Mouse (Mus musculus) heart, embryonic 13.5 days (tissue): Measurements from ENCODE around the gene Dgkg. TPM values are rescaled to one million over a fixed set of nuclear protein-coding genes. Genes with fewer than 3 reads are reported as not detected.
A peak's percentile ranks its signal among the peaks of the same experiment; 100 is the strongest.

Experiments used
- ATAC-seq: fragments of 200-750 bp; cut with Nextera tagmentation; 2 replicates; pipeline ENCODE4 v1.8.0; 2017; ENCODE audit warnings: moderate TSS enrichment; ENCODE audit not compliant: insufficient number of reproducible peaks, low FRiP score, low TSS enrichment; ENCODE audit errors: extremely low read depth
- H3K27ac ChIP-seq: fragments of 300-500 bp; sonication (generic); replicated peaks from 2 replicates; pipeline ENCODE4 v1.5.1; 2015; ENCODE audit warnings: moderate library complexity, mild to moderate bottlenecking, inconsistent platforms
- H3K27me3 ChIP-seq: fragments of 300-500 bp; sonication (generic); replicated peaks from 2 replicates; pipeline ENCODE4 v1.6.1; 2015; ENCODE audit warnings: mild to moderate bottlenecking, inconsistent platforms
- H3K36me3 ChIP-seq: fragments of 300-500 bp; sonication (generic); 2 replicates; pipeline ENCODE4 v1.6.1; 2015; ENCODE audit warnings: mild to moderate bottlenecking, inconsistent platforms
- H3K4me1 ChIP-seq: fragments of 300-500 bp; sonication (generic); 2 replicates; pipeline ENCODE4 v1.6.1; 2015; ENCODE audit warnings: inconsistent platforms
- H3K4me2 ChIP-seq: fragments of 300-500 bp; sonication (generic); 2 replicates; pipeline ENCODE4 v1.6.1; 2015; ENCODE audit warnings: inconsistent platforms, mild to moderate bottlenecking, moderate library complexity
- H3K4me3 ChIP-seq: fragments of 300-500 bp; sonication (generic); 2 replicates; pipeline ENCODE4 v1.5.1; 2015; ENCODE audit warnings: moderate library complexity, mild to moderate bottlenecking, inconsistent platforms
- H3K9ac ChIP-seq: fragments of 300-500 bp; sonication (generic); 2 replicates; pipeline ENCODE4 v1.6.1; 2015; ENCODE audit warnings: inconsistent platforms, mild to moderate bottlenecking, moderate library complexity
- H3K9me3 ChIP-seq: fragments of 300-500 bp; sonication (generic); 2 replicates; pipeline ENCODE4 v1.6.1; 2016; ENCODE audit warnings: inconsistent platforms
- WGBS: fragments of 180-500 bp; shearing (Covaris S2); methylation state at CpG from one replicate; pipeline ENCODE4 v1.1.7; 2015; ENCODE audit warnings: mixed read lengths; 5-methylcytosine and 5-hydroxymethylcytosine counted together
- polyA plus RNA-seq: library from polyadenylated mRNA; unstranded; fragments of >200 nt; fragmentation: Nextera tagmentation; extraction: Ambion mirVana; gene quantifications from 2 replicates; pipeline ENCODE4 v1.2.1, GENCODE M21; 2015

Gene Dgkg
- polyA plus RNA-seq, 1 experiment from 2014 or later: 0.43 TPM

DNA sequence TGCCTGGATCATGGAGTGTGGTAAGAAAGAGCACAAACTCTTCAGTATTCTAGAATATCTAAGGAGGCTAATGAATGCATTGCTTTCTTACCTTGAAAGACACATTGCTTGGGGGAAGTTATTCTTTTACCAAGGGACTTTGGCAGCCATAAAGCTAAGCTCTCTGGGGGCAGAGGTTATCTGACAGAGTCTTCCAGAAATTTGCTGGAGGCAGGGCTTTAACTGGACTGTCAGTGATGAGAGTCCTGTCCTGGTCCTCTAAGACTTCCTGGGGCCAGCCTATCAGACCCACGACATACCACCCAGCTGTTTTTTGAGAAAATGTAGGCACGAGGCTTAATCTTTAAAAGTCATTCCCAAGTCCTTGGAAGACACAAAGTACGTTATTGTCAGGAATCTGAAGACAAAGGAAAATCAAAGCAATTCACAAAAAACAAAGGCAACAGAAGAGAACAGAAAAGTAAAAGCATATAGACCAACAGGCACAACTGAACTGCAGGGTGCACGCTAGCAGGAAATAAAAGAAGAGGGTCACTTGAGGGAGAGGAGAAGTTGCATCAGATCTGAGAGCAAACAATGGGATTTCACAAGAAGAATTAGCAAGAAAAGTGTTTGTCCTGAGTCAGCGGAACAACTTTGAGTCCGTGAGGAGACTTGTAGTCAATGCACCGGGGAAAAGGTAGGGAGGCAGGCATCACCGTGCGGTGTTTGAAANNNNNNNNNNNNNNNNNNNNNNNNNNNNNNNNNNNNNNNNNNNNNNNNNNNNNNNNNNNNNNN lies 146.0 kb downstream of the Dgkg start:
- no peaks in the 10 kb centered on the region for H3K36me3 ChIP-seq
- peaks cover 3% of the 10 kb centered on the region; the same call in 1 of the 2 replicates for H3K9me3 ChIP-seq
- WGBS: 57% methylated on average over 9 of the region's 9 CpGs
- peaks cover 3% of the 10 kb centered on the region; the same call in 1 of the 2 replicates for H3K4me1 ChIP-seq
- H3K4me3 ChIP-seq: no peak overlapping the region
- H3K27ac ChIP-seq: no peak overlapping the region
- H3K4me2 ChIP-seq: no peak overlapping the region
- ATAC-seq: no peak
- H3K27me3 ChIP-seq: no peaks in the 10 kb centered on the region
- H3K9ac ChIP-seq: no peak overlapping the region

DNA sequence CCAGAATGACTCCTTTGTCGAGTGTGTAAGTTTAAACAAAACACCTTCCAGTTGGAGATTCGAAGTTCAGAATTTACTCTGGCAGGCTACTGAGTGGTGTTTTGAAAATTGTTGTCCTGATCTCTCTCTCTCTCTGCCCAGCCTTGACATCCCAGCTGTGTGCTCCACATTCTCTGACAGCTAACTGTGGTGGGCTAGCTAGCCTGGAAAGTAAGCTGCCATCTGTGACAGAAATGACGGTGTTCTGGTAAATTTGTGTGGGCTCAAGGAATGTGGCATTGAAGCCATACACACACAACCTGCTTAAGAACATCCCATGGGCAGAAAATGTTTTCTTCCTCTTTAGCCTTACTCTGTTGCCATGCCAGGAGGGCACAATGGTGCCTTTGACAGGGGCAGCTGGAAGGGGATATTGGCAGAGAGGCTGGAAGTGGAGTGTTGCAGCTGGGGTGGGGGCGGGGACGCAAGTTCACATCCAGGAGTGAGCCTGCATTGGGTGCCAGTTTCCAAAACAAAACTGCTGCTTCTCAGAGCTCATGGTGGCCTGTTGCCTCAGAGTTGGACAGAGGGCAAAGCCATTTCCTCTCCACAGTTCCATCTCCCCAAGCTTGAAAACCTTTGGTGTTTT lies 148.0 kb downstream of the Dgkg start:
- no peak overlapping the region for H3K4me3 ChIP-seq
- H3K4me1 ChIP-seq: peaks cover 19% of the 10 kb centered on the region
- no peaks in the 10 kb centered on the region for H3K27me3 ChIP-seq
- peaks cover 3% of the 10 kb centered on the region; the same call in 1 of the 2 replicates for H3K9me3 ChIP-seq
- H3K9ac ChIP-seq: no peak overlapping the region
- H3K4me2 ChIP-seq: no peak overlapping the region
- no peak for ATAC-seq
- no peak overlapping the region for H3K27ac ChIP-seq
- no peaks in the 10 kb centered on the region for H3K36me3 ChIP-seq
- WGBS: 77% methylated on average over 5 of the region's 5 CpGs

DNA sequence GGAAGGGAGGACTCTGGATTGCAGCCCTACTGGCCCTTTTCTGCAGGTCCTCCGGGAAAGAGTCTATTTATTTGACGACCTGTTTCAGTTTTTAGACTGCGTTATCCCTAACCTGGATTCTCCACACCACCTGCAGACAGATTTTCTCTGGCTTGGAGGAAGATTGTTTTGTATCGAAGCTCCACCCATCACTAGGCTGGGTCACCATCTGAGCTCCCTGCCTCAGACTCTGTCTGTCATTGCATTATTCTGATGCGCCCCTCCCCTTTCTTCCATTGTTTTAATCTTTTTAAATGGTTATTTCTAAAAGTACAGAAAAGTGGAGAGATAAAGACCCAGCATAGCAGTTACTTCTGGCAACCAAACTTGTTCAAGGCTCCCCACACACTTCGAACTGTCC lies 151.4 kb downstream of the Dgkg start:
- no peak overlapping the region; the same call in 1 of the 2 replicates for H3K9ac ChIP-seq
- WGBS: 64% methylated on average over 6 of the region's 6 CpGs
- H3K27ac ChIP-seq: 0 out of 2 replicates have a peak overlapping the region, but pooled peaks have one; percentile 61
- H3K4me2 ChIP-seq: no peak overlapping the region
- H3K27me3 ChIP-seq: no peaks in the 10 kb centered on the region
- peaks cover 27% of the 10 kb centered on the region for H3K4me1 ChIP-seq
- H3K9me3 ChIP-seq: peaks cover 3% of the 10 kb centered on the region; the same call in 1 of the 2 replicates
- H3K4me3 ChIP-seq: no peak overlapping the region
- no peaks in the 10 kb centered on the region for H3K36me3 ChIP-seq
- ATAC-seq: no peak

DNA sequence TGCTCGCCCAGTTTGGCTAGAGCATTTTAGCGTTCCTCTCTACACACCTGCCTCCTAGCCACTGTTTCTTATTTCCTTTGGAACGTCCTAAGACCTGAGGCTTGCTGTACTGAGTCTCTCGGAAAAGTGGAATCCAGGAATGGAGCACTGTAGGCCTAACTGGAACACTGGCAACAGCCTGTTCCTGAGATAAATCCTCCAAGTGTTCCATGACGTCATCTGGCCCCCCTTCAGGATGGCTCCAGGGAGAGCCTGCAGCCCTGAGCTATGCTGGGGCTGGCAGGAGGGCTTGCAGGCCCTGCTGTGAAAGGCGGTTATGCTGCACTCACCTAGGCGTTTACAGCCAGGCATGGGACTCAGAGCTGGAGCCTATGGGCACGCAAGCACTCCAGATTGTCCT lies 152.2 kb downstream of the Dgkg start:
- ATAC-seq: peak; percentile 62; the same call in 1 of the 2 replicates
- H3K36me3 ChIP-seq: no peaks in the 10 kb centered on the region

DNA sequence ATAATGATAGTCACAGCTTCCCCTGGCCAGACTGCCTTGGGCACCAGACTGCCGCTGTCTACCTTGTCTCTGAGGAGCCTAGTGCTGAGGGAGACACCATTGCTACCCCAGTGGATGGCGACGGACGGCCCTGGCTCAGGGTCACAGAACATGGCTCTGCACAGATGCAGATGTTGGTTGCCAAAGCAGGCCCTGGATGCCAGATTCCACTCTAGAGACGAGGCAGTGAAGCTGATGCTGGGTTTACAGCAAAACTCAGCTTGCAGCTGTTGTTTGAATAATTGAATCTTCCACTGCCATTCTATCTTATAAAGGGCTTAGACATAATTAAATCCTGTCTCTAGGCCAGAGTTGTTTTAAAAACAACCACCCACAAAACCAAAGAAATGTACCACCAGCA lies 153.0 kb downstream of the Dgkg start:
- no peak for ATAC-seq
- WGBS: 42% methylated on average over 5 of the region's 5 CpGs

More for the DNA sequence above, 152.2 kb downstream of the Dgkg start:
- Histone ChIP-seq H3K9me3 (peaks cover 3% of the 10 kb centered on the region; the same call in 1 of the 2 replicates), H3K4me1 (peaks cover 29% of the 10 kb centered on the region), H3K4me2 (no peak overlapping the region), H3K27ac (peak overlapping the region; percentile 61), H3K27me3 (0 out of 2 replicates have a peak, but pooled peaks cover 3% of the 10 kb centered on the region), H3K9ac (peak overlapping the region; percentile 63), H3K4me3 (no peak overlapping the region)
- 14% methylated on average over 8 of the region's 8 CpGs for WGBS

DNA sequence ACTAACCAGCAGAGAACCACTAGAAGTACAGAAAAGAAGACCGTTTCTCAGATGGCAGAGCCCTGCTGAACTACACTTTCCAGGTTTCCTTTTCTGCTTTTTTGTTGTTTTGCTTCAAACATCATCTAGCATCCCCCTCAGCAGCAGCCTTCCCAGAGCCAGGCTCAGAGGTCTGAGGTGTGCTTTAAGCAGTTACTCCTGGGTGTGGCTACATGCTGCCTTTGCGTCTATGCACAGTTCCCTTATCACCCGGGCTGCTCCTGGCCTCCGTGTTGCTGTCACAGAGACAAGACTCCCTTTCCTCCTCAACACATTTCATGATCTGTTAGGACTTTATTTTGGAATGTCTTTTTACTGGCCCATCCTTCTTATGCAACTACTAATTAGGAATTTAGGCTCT lies 153.6 kb downstream of the Dgkg start:
- Histone ChIP-seq H3K4me2 (no peak overlapping the region), H3K27me3 (0 out of 2 replicates have a peak, but pooled peaks cover 3% of the 10 kb centered on the region), H3K4me3 (no peak overlapping the region), H3K9me3 (peaks cover 3% of the 10 kb centered on the region; the same call in 1 of the 2 replicates), H3K36me3 (no peaks in the 10 kb centered on the region), H3K27ac (peak overlapping the region; percentile 61; the same call in 1 of the 2 replicates), H3K4me1 (peaks cover 30% of the 10 kb centered on the region), H3K9ac (0 out of 2 replicates have a peak overlapping the region, but pooled peaks have one; percentile 63)
- 21% methylated on average over 4 of the region's 4 CpGs for WGBS
- no peak for ATAC-seq

More for the DNA sequence above, 153.0 kb downstream of the Dgkg start:
- Histone ChIP-seq H3K27ac (peak overlapping the region; percentile 61), H3K9ac (peak overlapping the region; percentile 63), H3K27me3 (0 out of 2 replicates have a peak, but pooled peaks cover 3% of the 10 kb centered on the region), H3K9me3 (peaks cover 3% of the 10 kb centered on the region; the same call in 1 of the 2 replicates), H3K36me3 (no peaks in the 10 kb centered on the region), H3K4me2 (no peak overlapping the region), H3K4me1 (peaks cover 30% of the 10 kb centered on the region), H3K4me3 (no peak overlapping the region)

DNA sequence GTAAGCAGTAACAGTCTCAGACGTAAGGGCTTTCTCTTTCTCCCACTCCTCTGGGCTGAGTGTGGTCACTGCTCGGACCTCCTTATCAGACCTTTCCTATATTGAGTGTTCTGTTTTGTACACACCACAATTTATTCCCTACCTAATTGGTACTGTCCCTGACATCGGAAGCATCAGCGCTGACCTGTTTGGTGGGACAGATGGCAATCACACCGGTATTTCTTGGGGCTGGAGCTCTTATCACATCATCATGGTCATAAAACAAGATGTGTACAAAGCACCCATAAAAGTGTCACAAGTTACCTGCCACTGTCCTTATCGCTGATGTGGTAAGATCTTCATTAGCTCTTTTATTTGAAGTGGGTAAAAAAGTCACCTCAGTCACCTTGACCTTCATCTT lies 155.2 kb downstream of the Dgkg start:
- Histone ChIP-seq H3K27ac (no peak overlapping the region), H3K4me2 (no peak overlapping the region), H3K9ac (no peak overlapping the region), H3K9me3 (no peaks in the 10 kb centered on the region), H3K4me1 (peaks cover 40% of the 10 kb centered on the region), H3K4me3 (no peak overlapping the region), H3K36me3 (no peaks in the 10 kb centered on the region), H3K27me3 (0 out of 2 replicates have a peak, but pooled peaks cover 3% of the 10 kb centered on the region)
- no peak for ATAC-seq
- WGBS: 76% methylated on average over 6 of the region's 6 CpGs

DNA sequence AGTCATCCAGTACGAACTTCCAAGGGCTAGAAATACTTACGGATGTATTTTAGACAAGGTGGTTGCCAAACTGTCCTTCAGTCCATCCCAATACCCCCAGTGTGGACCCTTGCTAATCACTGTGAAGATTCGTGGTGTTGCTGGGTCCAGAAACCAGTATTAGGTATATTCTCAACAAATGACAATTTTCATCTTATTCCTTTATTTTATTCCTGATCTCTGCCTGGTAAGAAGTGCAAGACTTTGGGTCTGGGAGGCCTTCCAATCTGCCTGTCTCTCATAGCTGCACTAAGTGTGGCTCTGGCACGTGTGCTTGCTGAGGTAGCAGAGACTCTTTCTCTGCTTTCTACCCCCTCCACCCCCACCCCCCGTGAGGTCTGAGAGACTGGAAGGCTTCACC lies 156.5 kb downstream of the Dgkg start:
- no peaks in the 10 kb centered on the region for H3K36me3 ChIP-seq
- no peak overlapping the region for H3K4me3 ChIP-seq
- no peak overlapping the region for H3K9ac ChIP-seq
- H3K4me1 ChIP-seq: peaks cover 49% of the 10 kb centered on the region
- WGBS: 78% methylated on average over 5 of the region's 5 CpGs
- no peak overlapping the region for H3K27ac ChIP-seq
- no peaks in the 10 kb centered on the region for H3K9me3 ChIP-seq
- ATAC-seq: no peak
- 0 out of 2 replicates have a peak, but pooled peaks cover 3% of the 10 kb centered on the region for H3K27me3 ChIP-seq
- no peak overlapping the region for H3K4me2 ChIP-seq

DNA sequence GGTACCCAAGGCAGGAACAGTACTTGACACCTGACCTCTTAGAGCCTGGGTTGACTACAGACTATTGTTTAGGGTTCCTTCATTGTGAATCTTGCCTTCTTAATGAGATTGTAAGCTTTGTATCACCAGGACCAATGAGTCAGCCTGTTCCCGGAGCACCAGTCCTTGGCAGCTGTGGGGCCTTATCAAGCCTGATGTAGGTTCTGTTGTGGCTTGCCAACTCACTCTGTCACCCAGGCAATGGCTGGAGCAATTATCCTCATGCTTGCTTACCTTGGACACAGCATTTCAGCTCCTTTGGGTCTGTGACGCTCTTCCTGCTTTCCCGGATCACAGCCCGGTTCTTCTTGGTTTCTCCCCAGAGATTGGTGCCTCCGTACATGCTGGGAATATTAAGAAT lies 157.1 kb downstream of the Dgkg start:
- Histone ChIP-seq H3K27ac (no peak overlapping the region), H3K4me3 (no peak overlapping the region), H3K27me3 (0 out of 2 replicates have a peak, but pooled peaks cover 3% of the 10 kb centered on the region), H3K4me2 (no peak overlapping the region), H3K4me1 (peaks cover 49% of the 10 kb centered on the region), H3K9me3 (no peaks in the 10 kb centered on the region), H3K36me3 (no peaks in the 10 kb centered on the region), H3K9ac (no peak overlapping the region)
- ATAC-seq: no peak
- 83% methylated on average over 5 of the region's 5 CpGs for WGBS

DNA sequence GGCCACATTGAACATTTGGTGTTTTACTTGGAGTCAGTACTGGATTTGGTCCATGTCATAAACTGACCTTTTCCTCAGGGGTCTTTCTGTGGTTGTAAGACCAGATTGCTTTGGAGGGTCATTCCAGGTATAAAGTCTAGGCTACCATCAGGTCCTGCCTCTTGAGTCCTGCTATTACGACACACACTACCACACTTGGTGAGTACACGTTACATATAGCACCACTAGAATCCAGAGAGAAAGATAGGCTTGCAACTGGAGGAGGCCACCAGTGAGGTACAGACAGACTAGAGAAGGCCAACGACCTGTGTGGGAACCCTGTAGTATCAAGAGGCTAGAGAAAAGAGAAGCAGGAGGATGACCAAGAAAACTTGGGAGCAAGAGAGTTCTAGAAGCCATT lies 157.6 kb downstream of the Dgkg start:
- H3K4me1 ChIP-seq: peaks cover 49% of the 10 kb centered on the region
- ATAC-seq: no peak
- H3K27me3 ChIP-seq: 0 out of 2 replicates have a peak, but pooled peaks cover 3% of the 10 kb centered on the region
- H3K27ac ChIP-seq: no peak overlapping the region
- no peak overlapping the region for H3K4me3 ChIP-seq
- H3K9me3 ChIP-seq: no peaks in the 10 kb centered on the region
- 89% methylated on average over 3 of the region's 3 CpGs for WGBS
- no peaks in the 10 kb centered on the region for H3K36me3 ChIP-seq
- H3K4me2 ChIP-seq: no peak overlapping the region
- H3K9ac ChIP-seq: no peak overlapping the region

DNA sequence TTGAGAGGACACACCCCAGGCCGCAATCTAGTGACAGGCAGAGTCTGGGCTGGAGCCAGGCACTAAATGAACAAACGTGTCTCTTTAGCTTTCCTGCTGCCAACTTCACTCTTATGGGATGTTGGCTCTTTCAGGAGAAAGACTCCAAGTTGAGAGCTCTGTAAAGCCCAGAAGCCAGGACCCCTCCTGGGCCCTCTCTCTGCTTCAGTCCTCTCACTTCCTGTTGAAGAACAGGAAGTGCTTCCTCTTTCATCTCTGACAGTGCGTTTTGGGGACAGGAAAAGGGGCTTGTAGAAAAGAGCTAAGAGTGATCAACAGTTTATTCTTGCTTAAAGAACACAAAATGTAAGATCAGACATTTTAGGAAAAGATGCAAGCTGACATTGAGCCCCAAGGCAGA lies 159.0 kb downstream of the Dgkg start:
- H3K9me3 ChIP-seq: no peaks in the 10 kb centered on the region
- no peak overlapping the region for H3K4me3 ChIP-seq
- no peaks in the 10 kb centered on the region for H3K36me3 ChIP-seq
- no peak overlapping the region for H3K27ac ChIP-seq
- no peak overlapping the region for H3K9ac ChIP-seq
- no peak overlapping the region for H3K4me2 ChIP-seq
- H3K27me3 ChIP-seq: 0 out of 2 replicates have a peak, but pooled peaks cover 3% of the 10 kb centered on the region
- ATAC-seq: no peak
- WGBS: 41% methylated on average over 3 of the region's 3 CpGs
- peaks cover 49% of the 10 kb centered on the region for H3K4me1 ChIP-seq
